Mouse (Mus musculus) MEL (cell line): Measurements from ENCODE around the gene Vim. TPM values are rescaled to one million over a fixed set of nuclear protein-coding genes. Genes with fewer than 3 reads are reported as not detected.
"Not testable (repeated sequence)": the region's sequence is repeated elsewhere in the genome, so short reads cannot be mapped to it uniquely, and the experiment has no call there.

ENCODE experiments used
- DNase-seq: peaks from one replicate; pipeline ENCODE4 v3.0.0; 2011; ENCODE audit warnings: low read depth, low spot score
- H3K27ac ChIP-seq: 2 replicates; pipeline ENCODE4 v1.5.1; 2012; ENCODE audit warnings: low read depth, mild to moderate bottlenecking, control low read depth, low read length, moderate library complexity; ENCODE audit not compliant: control insufficient read depth
- H3K27me3 ChIP-seq, 2 experiments: fragments of 150-350 bp in 1 of 2; sonication (generic) in 1 of 2; 2 replicates each; pipeline ENCODE4 v1.6.1; 2012; ENCODE audit warnings: low read length in 2 of 2, mild to moderate bottlenecking in 2 of 2, improper control_type of control experiment in 1 of 2, moderate library complexity in 1 of 2; ENCODE audit not compliant: insufficient read depth in 2 of 2, control insufficient read depth in 1 of 2
- H3K36me3 ChIP-seq, 2 experiments: 2 replicates each; pipeline ENCODE4 v1.6.1; 2012 to 2014; ENCODE audit warnings: low read length in 2 of 2, improper control_type of control experiment in 1 of 2, inconsistent platforms in 1 of 2, mild to moderate bottlenecking in 1 of 2; ENCODE audit not compliant: insufficient read depth in 2 of 2, control insufficient read depth in 1 of 2
- H3K4me1 ChIP-seq, 2 experiments: fragments of 150-350 bp in 1 of 2; sonication (generic) in 1 of 2; 2 replicates each; pipeline ENCODE4 v1.6.1; 2012; ENCODE audit warnings: low read length in 2 of 2, improper control_type of control experiment in 1 of 2, mild to moderate bottlenecking in 1 of 2; ENCODE audit not compliant: insufficient read depth in 2 of 2, control insufficient read depth in 1 of 2
- H3K4me3 ChIP-seq, 2 experiments: fragments of 150-350 bp in 1 of 2; sonication (generic) in 1 of 2; 2 replicates each; pipeline ENCODE4 v1.5.1; 2012; ENCODE audit warnings: low read depth in 2 of 2, low read length in 2 of 2, mild to moderate bottlenecking in 2 of 2, moderate library complexity in 2 of 2, control low read depth in 1 of 2, improper control_type of control experiment in 1 of 2; ENCODE audit not compliant: control insufficient read depth in 1 of 2, insufficient read depth in 1 of 2
- H3K79me2 ChIP-seq: 2 replicates; pipeline ENCODE4 v1.6.1; 2012; ENCODE audit warnings: mild to moderate bottlenecking, low read length, moderate library complexity; ENCODE audit not compliant: control insufficient read depth, poor library complexity, insufficient read depth
- H3K9ac ChIP-seq: 2 replicates; pipeline ENCODE4 v1.6.1; 2012; ENCODE audit warnings: low read depth, mild to moderate bottlenecking, control low read depth, low read length, moderate library complexity; ENCODE audit not compliant: control insufficient read depth, poor library complexity, severe bottlenecking
- H3K9me3 ChIP-seq: fragments of 150-350 bp; sonication (generic); replicated peaks from 2 replicates; pipeline ENCODE4 v1.6.1; 2012; ENCODE audit warnings: mild to moderate bottlenecking, low read length, improper control_type of control experiment, moderate library complexity; ENCODE audit not compliant: insufficient read depth
- GATA1 ChIP-seq: IDR thresholded peaks from 2 replicates; pipeline ENCODE4 v1.6.1; 2011; ENCODE audit warnings: low read depth, low read length, improper control_type of control experiment
- KAT2A ChIP-seq: conservative IDR thresholded peaks from 2 replicates; pipeline ENCODE4 v1.6.1; 2012; ENCODE audit warnings: low read depth, low read length, improper control_type of control experiment, inconsistent platforms
- MAFK ChIP-seq: IDR thresholded peaks from 2 replicates; pipeline ENCODE4 v1.6.1; 2011; ENCODE audit warnings: low read depth, mild to moderate bottlenecking, low read length, improper control_type of control experiment, borderline replicate concordance
- MEF2A ChIP-seq: IDR thresholded peaks from 2 replicates; pipeline ENCODE4 v1.6.1; 2014; ENCODE audit warnings: low read depth, mild to moderate bottlenecking, inconsistent platforms, low read length, improper control_type of control experiment; ENCODE audit not compliant: poor library complexity, insufficient replicate concordance, severe bottlenecking; ENCODE audit errors: extremely low read depth
- MYC ChIP-seq: IDR thresholded peaks from 2 replicates; pipeline ENCODE4 v1.6.1; 2011; ENCODE audit warnings: low read depth, mild to moderate bottlenecking, low read length, improper control_type of control experiment, moderate library complexity
- NELFE ChIP-seq: IDR thresholded peaks from 2 replicates; pipeline ENCODE4 v1.6.1; 2011; ENCODE audit warnings: low read depth, low read length, improper control_type of control experiment
- POLR2AphosphoS5 ChIP-seq: IDR thresholded peaks from 2 replicates; pipeline ENCODE4 v1.6.1; 2012; ENCODE audit warnings: low read depth, borderline replicate concordance, mild to moderate bottlenecking, inconsistent platforms, low read length, moderate library complexity, mixed read lengths
- RCOR1 ChIP-seq: IDR thresholded peaks from 2 replicates; pipeline ENCODE4 v1.6.1; 2012; ENCODE audit warnings: low read depth, mild to moderate bottlenecking, inconsistent platforms, low read length, improper control_type of control experiment
- UBTF ChIP-seq: IDR thresholded peaks from 2 replicates; pipeline ENCODE4 v1.6.1; 2012; ENCODE audit warnings: low read depth, mild to moderate bottlenecking, inconsistent platforms, low read length, improper control_type of control experiment, moderate library complexity, borderline replicate concordance; ENCODE audit not compliant: insufficient read depth
- USF1 ChIP-seq: IDR thresholded peaks from 2 replicates; pipeline ENCODE4 v1.6.1; 2014; ENCODE audit warnings: low read depth, mild to moderate bottlenecking, inconsistent platforms, low read length, improper control_type of control experiment, moderate library complexity
- USF2 ChIP-seq, 2 experiments: IDR thresholded peaks; 2 replicates each; pipeline ENCODE4 v1.6.1; 2011 to 2012; ENCODE audit warnings: improper control_type of control experiment in 2 of 2, low read length in 2 of 2, borderline replicate concordance in 1 of 2, inconsistent platforms in 1 of 2, low read depth in 1 of 2, mild to moderate bottlenecking in 1 of 2; ENCODE audit not compliant: insufficient read depth in 1 of 2
- ZC3H11A ChIP-seq: IDR thresholded peaks from 2 replicates; pipeline ENCODE4 v1.6.1; 2012; ENCODE audit warnings: low read depth, mild to moderate bottlenecking, inconsistent platforms, low read length, improper control_type of control experiment
- ZKSCAN1 ChIP-seq: IDR thresholded peaks from 2 replicates; pipeline ENCODE4 v1.6.1; 2012; ENCODE audit warnings: low read depth, mild to moderate bottlenecking, inconsistent platforms, low read length, improper control_type of control experiment, moderate library complexity
- polyA plus RNA-seq, 2 experiments: library from polyadenylated mRNA; stranded (reverse) in 1 of 2; unstranded in 1 of 2; fragments of >175 nt in 1 of 2; fragments of >200 nt in 1 of 2; gene quantifications; 2 replicates each; pipeline versions ENCODE4 v1.2.1 to v1.2.4; 2012; ENCODE audit warnings: low replicate concordance in 2 of 2, low read depth in 1 of 2; ENCODE audit not compliant: insufficient read length in 2 of 2, insufficient read depth in 1 of 2, missing spikeins in 1 of 2
- total RNA-seq: library from RNA; depleted of rRNA; stranded (reverse); fragments of 300-350 nt; gene quantifications from 2 replicates; pipeline ENCODE4 v1.2.3, GENCODE M21; 2012

Vim gene
- total and polyA plus RNA-seq, 3 experiments: 58.0 to 580 (median 257) TPM

GRCm38 (mm10) chr2:13579991-13580390, 6.3 kb downstream of the Vim start (continued):
- no peak for TF ChIP-seq MYC
- no peak for TF ChIP-seq POLR2AphosphoS5
- TF ChIP-seq GATA1: no peak
- TF ChIP-seq NELFE: no peak
- no peak for TF ChIP-seq KAT2A
- TF ChIP-seq USF2 (IDR thresholded peaks at IDR 0.05; ENCODE audit: borderline replicate concordance in 1 of 2, insufficient read depth in 1 of 2, low read depth in 1 of 2, low read length in 2 of 2): no peak
- TF ChIP-seq RCOR1: no peak
- no peak for TF ChIP-seq USF1
- no peak for TF ChIP-seq ZKSCAN1
- TF ChIP-seq MAFK: no peak
- no peak for TF ChIP-seq MEF2A
- TF ChIP-seq UBTF: no peak
- TF ChIP-seq ZC3H11A: peak; percentile 14; the same call in 1 of the 2 replicates

- no peaks in the 10 kb centered on the region for H3K79me2 ChIP-seq
- peaks cover 0 to 2% of the 10 kb centered on the region in 2 experiments; a peak in 3 of 4 replicates for H3K36me3 ChIP-seq
- peak; percentile 73; the same call in 1 of the 2 replicates for TF ChIP-seq MAFK
- TF ChIP-seq NELFE: no peak
- no peak overlapping the region for H3K27ac ChIP-seq
- no peaks in the 10 kb centered on the region for H3K27me3 ChIP-seq
- H3K4me1 ChIP-seq: no peaks in the 10 kb centered on the region
- H3K9ac ChIP-seq: no peak overlapping the region
- H3K9me3 ChIP-seq: no peaks in the 10 kb centered on the region
- no peak for DNase-seq
- H3K4me3 ChIP-seq: no peak overlapping the region
These were observed 8.5 kb downstream of the Vim start for GRCm38 (mm10) chr2:13582184-13582583.

GRCm38 (mm10) chr2:13583746-13584145, 10.0 kb downstream of the Vim start:
- not testable (repeated sequence) for H3K9ac ChIP-seq, H3K79me2 ChIP-seq, H3K27me3 ChIP-seq, H3K27ac ChIP-seq, H3K36me3 ChIP-seq, H3K4me3 ChIP-seq, H3K4me1 ChIP-seq, DNase-seq, H3K9me3 ChIP-seq
